Mouse (Mus musculus) heart, postnatal 0 days (tissue): ENCODE results near the gene Selenoh.

Experiments
- CTCF ChIP-seq: IDR thresholded peaks from 2 replicates; pipeline ENCODE4 v1.5.1; 2016; ENCODE audit warnings: antibody characterized with exemption, control low read depth, low read depth
- EP300 ChIP-seq: IDR thresholded peaks from 2 replicates; pipeline ENCODE4 v1.6.1; 2016; ENCODE audit warnings: antibody characterized with exemption, low read depth

GRCm38 (mm10) chr2:84662866-84663265 is 7.7 kb downstream of the Selenoh start:
- TF ChIP-seq EP300 (no peak), CTCF (peak; percentile 44)
